Mouse (Mus musculus): ENCODE measurements around the gene Rnf214. TPM values are rescaled to one million over a fixed set of nuclear protein-coding genes. Genes with fewer than 3 reads are reported as not detected.

Rnf214 gene
- total and polyA plus RNA-seq, 3 experiments = 12.5 to 37.1 (median 31.8) TPM

GRCm38 (mm10) chr9:45952890-45953289, 46.2 kb upstream of the Rnf214 start:
- intact Hi-C loops (cut with DNase I) = no loop called here
- H3K4me3 ChIP-seq = no peak overlapping the region; the same call in 1 of the 2 replicates

GRCm38 (mm10) chr9:45952057-45952456, 45.3 kb upstream of the Rnf214 start:
- DNase-seq = no peak
- Histone ChIP-seq H3K4me1 (ENCODE audit: control insufficient read depth, insufficient read depth, low read length) (peaks cover 5% of the 10 kb centered on the region), H3K4me3 (no peak overlapping the region), H3K9ac (ENCODE audit: low read depth, low read length) (no peak overlapping the region), H3K79me2 (replicated peaks; ENCODE audit: control insufficient read depth, insufficient read depth, low read length) (peaks cover 2% of the 10 kb centered on the region; the same call in 1 of the 2 replicates), H3K36me3 (ENCODE audit: control insufficient read depth, insufficient read depth, low read length) (no peaks in the 10 kb centered on the region), H3K27me3 (ENCODE audit: control insufficient read depth, insufficient read depth, low read length) (no peaks in the 10 kb centered on the region), H3K27ac (no peak overlapping the region)
- no peak for TF ChIP-seq POLR2A (IDR thresholded peaks at IDR 0.05; ENCODE audit: insufficient read depth, low read depth, low read length)
- TF ChIP-seq EP300 (IDR thresholded peaks at IDR 0.05; ENCODE audit: insufficient read depth, low read depth, low read length) = no peak
- intact Hi-C loops (cut with DNase I) = no loop called here
- whole genome bisulfite sequencing = 89% methylated on average over 4 of the region's 4 CpGs

More at GRCm38 (mm10) chr9:45952890-45953289, 46.2 kb upstream of the Rnf214 start:
- no peaks in the 10 kb centered on the region for H3K27me3 ChIP-seq (ENCODE audit: control insufficient read depth, insufficient read depth, low read length)
- peak overlapping the region; percentile 95 for H3K27ac ChIP-seq
- peaks cover 2% of the 10 kb centered on the region; the same call in 1 of the 2 replicates for H3K79me2 ChIP-seq (replicated peaks; ENCODE audit: control insufficient read depth, insufficient read depth, low read length)
- 80% methylated on average over 7 of the region's 7 CpGs for WGBS
- no peak overlapping the region; the same call in 1 of the 2 replicates for H3K9ac ChIP-seq (ENCODE audit: low read depth, low read length)
- H3K4me1 ChIP-seq (ENCODE audit: control insufficient read depth, insufficient read depth, low read length) = peaks cover 5% of the 10 kb centered on the region
- DNase-seq = no peak
- H3K36me3 ChIP-seq (ENCODE audit: control insufficient read depth, insufficient read depth, low read length) = no peaks in the 10 kb centered on the region
- TF ChIP-seq POLR2A (IDR thresholded peaks at IDR 0.05; ENCODE audit: insufficient read depth, low read depth, low read length) (no peak), EP300 (IDR thresholded peaks at IDR 0.05; ENCODE audit: insufficient read depth, low read depth, low read length) (no peak), CTCF (IDR thresholded peaks at IDR 0.05) (no peak)

GRCm38 (mm10) chr9:45946872-45947183, 40.1 kb upstream of the Rnf214 start:
- 78% methylated on average over 10 of the region's 10 CpGs for WGBS
- H3K36me3 ChIP-seq (ENCODE audit: control insufficient read depth, insufficient read depth, low read length) = no peaks in the 10 kb centered on the region

GRCm38 (mm10) chr9:45946182-45946871, 39.6 kb upstream of the Rnf214 start:
- H3K79me2 ChIP-seq (replicated peaks; ENCODE audit: control insufficient read depth, insufficient read depth, low read length) = no peaks in the 10 kb centered on the region
- intact Hi-C loops (cut with DNase I) = no loop called here
- no peaks in the 10 kb centered on the region for H3K4me1 ChIP-seq (ENCODE audit: control insufficient read depth, insufficient read depth, low read length)
- no peak overlapping the region for H3K27ac ChIP-seq
- WGBS = 78% methylated on average over 16 of the region's 16 CpGs
- no peaks in the 10 kb centered on the region for H3K36me3 ChIP-seq (ENCODE audit: control insufficient read depth, insufficient read depth, low read length)
- H3K27me3 ChIP-seq (ENCODE audit: control insufficient read depth, insufficient read depth, low read length) = no peaks in the 10 kb centered on the region
- no peak for DNase-seq
- no peak overlapping the region for H3K4me3 ChIP-seq
- TF ChIP-seq EP300 (IDR thresholded peaks at IDR 0.05; ENCODE audit: insufficient read depth, low read depth, low read length) = no peak
- no peak for TF ChIP-seq CTCF (IDR thresholded peaks at IDR 0.05)
- no peak overlapping the region for H3K9ac ChIP-seq (ENCODE audit: low read depth, low read length)

More at GRCm38 (mm10) chr9:45946872-45947183, 40.1 kb upstream of the Rnf214 start:
- no peak overlapping the region for H3K9ac ChIP-seq (ENCODE audit: low read depth, low read length)
- DNase-seq = no peak
- peaks cover 2% of the 10 kb centered on the region; the same call in 1 of the 2 replicates for H3K79me2 ChIP-seq (replicated peaks; ENCODE audit: control insufficient read depth, insufficient read depth, low read length)
- no peak overlapping the region for H3K27ac ChIP-seq
- no peak overlapping the region for H3K4me3 ChIP-seq
- intact Hi-C loops (cut with DNase I) = no loop called here
- TF ChIP-seq EP300 (IDR thresholded peaks at IDR 0.05; ENCODE audit: insufficient read depth, low read depth, low read length) = no peak
- H3K4me1 ChIP-seq (ENCODE audit: control insufficient read depth, insufficient read depth, low read length) = no peaks in the 10 kb centered on the region
- H3K27me3 ChIP-seq (ENCODE audit: control insufficient read depth, insufficient read depth, low read length) = no peaks in the 10 kb centered on the region

GRCm38 (mm10) chr9:45945721-45946120, 39.0 kb upstream of the Rnf214 start:
- Histone ChIP-seq H3K36me3 (ENCODE audit: control insufficient read depth, insufficient read depth, low read length) (no peaks in the 10 kb centered on the region), H3K79me2 (replicated peaks; ENCODE audit: control insufficient read depth, insufficient read depth, low read length) (no peaks in the 10 kb centered on the region), H3K27ac (no peak overlapping the region), H3K4me3 (no peak overlapping the region), H3K27me3 (ENCODE audit: control insufficient read depth, insufficient read depth, low read length) (no peaks in the 10 kb centered on the region), H3K9ac (ENCODE audit: low read depth, low read length) (no peak overlapping the region), H3K4me1 (ENCODE audit: control insufficient read depth, insufficient read depth, low read length) (no peaks in the 10 kb centered on the region)
- TF ChIP-seq POLR2A (IDR thresholded peaks at IDR 0.05; ENCODE audit: insufficient read depth, low read depth, low read length) = no peak
- no peak for DNase-seq
- intact Hi-C loops (cut with DNase I) = no loop called here
- 83% methylated on average over 13 of the region's 13 CpGs for WGBS

GRCm38 (mm10) chr9:45944506-45945400, 38.0 kb upstream of the Rnf214 start:
- no peaks in the 10 kb centered on the region for H3K27me3 ChIP-seq (ENCODE audit: control insufficient read depth, insufficient read depth, low read length)
- intact Hi-C loops (cut with DNase I) = no loop called here
- no peak overlapping the region for H3K4me3 ChIP-seq
- no peaks in the 10 kb centered on the region for H3K36me3 ChIP-seq (ENCODE audit: control insufficient read depth, insufficient read depth, low read length)
- H3K4me1 ChIP-seq (ENCODE audit: control insufficient read depth, insufficient read depth, low read length) = no peaks in the 10 kb centered on the region
- peak in 1 of 2 experiments; percentile 44 for DNase-seq
- no peaks in the 10 kb centered on the region for H3K79me2 ChIP-seq (replicated peaks; ENCODE audit: control insufficient read depth, insufficient read depth, low read length)
- H3K27ac ChIP-seq = no peak overlapping the region
- no peak overlapping the region for H3K9ac ChIP-seq (ENCODE audit: low read depth, low read length)
- 81% methylated on average over 13 of the region's 13 CpGs for WGBS
- no peak for TF ChIP-seq EP300 (IDR thresholded peaks at IDR 0.05; ENCODE audit: insufficient read depth, low read depth, low read length)
- no peak for TF ChIP-seq CTCF (IDR thresholded peaks at IDR 0.05)
- no peak for TF ChIP-seq POLR2A (IDR thresholded peaks at IDR 0.05; ENCODE audit: insufficient read depth, low read depth, low read length)
